Comparison of ENCODE assay signal across 19 mouse cellular contexts in the genomic region with DNA sequence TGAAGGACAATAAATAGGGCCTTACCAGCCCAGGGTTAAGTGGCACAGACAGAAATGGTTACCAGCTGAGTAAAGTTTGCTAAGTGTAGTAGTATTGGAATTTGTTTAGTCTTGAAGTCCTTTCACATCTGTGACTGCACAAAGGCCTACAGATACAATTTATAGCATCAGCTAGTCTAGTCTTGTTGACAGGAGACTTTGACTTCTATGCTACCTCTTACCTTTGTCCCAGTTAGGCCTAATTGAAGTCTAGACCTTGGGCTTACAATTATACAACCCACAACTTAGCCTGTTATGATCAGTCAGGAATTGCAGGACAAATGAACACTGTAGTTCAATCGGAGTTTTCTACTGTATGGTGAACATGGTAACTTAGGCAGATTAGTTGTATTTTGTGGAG.
"Had no signal": no experiment of that assay in that cellular context is flagged by ENCODE, and none has a peak within 500 bp of the region (broad histone marks: within the 10 kb centered on the region; RNA-seq: fewer than 3 reads in every experiment).

No protein-coding gene starts in this region.

- DNase-seq: lung, adult 18-20 months; lung, embryonic 14.5 days; lung, postnatal 10 days; lung, postnatal 4 days; midbrain, embryonic 14.5 days; retina, postnatal 1 day; right cerebral cortex, adult 18-20 months; right cerebral cortex, postnatal 25 days; right cerebral cortex, postnatal 4 days; spleen, adult 18-20 months; thymus, adult 18-20 months; thymus, postnatal 14 days; thymus, postnatal 36 days had no signal

- H3K4me2 ChIP-seq: lung, embryonic 14.5 days; midbrain, embryonic 12.5 days; neural tube, embryonic 13.5 days; neural tube, embryonic 15.5 days had no signal

- H3K9me3 ChIP-seq: neural tube, embryonic 15.5 days had no signal

- H3K4me3 ChIP-seq: midbrain, embryonic 10.5 days; midbrain, embryonic 12.5 days; myocyte; neural tube, embryonic 13.5 days; neural tube, embryonic 15.5 days had no signal

- H3K27ac ChIP-seq: midbrain, embryonic 10.5 days; midbrain, embryonic 12.5 days; neural tube, embryonic 13.5 days; neural tube, embryonic 15.5 days had no signal

- ATAC-seq: midbrain, embryonic 16.5 days had no signal

- H3K27me3 ChIP-seq: midbrain, embryonic 12.5 days; neural tube, embryonic 13.5 days; neural tube, embryonic 15.5 days had no signal

- H3K9ac ChIP-seq: lung, embryonic 14.5 days; midbrain, embryonic 12.5 days; neural tube, embryonic 13.5 days; neural tube, embryonic 15.5 days had no signal
